Mouse (Mus musculus): ENCODE measurements at regions not wholly inside any gene's neighbourhood (a gene's known extent, or its start where the extent isn't known, plus 50 kb on each side); places are given as distances from the start of the nearest gene placed in this dataset.

DNA sequence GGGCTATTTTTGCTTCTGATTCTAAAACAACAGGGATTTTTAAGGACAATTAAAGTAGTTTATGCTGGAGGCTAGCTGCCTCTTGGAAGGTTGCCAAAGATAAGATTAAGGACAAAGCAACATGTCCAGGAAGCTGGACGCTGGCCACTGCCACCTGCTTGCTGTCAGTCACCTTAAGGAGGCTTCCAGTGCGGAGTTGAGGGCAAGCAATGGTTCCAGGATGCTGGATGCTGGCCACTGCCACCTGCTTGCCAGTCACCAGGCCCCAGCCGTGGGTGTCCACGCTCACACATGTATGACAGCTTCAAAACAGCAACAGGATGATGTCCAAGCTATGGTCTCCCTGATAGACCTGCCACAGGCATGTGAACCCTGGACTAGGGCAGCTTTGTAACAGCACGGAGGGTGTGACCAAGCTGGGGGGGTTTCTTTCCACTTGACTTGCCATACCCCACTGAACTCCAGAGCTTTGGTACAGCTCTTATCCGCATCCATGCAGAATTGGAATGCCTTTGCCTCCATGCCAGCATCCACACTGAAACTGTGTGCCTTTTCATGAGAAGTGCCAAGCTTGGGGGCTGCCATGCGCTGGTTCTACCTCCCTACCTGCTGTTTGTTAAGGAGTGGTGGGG, 174.6 kb downstream of the Glrx3 start:
- no peak for DNase-seq (ENCODE audit: low spot score)
- ATAC-seq (replicated peaks; ENCODE audit: low FRiP score, low TSS enrichment, low read depth): no peak
- WGBS: 70% methylated on average over 7 of the region's 7 CpGs

DNA sequence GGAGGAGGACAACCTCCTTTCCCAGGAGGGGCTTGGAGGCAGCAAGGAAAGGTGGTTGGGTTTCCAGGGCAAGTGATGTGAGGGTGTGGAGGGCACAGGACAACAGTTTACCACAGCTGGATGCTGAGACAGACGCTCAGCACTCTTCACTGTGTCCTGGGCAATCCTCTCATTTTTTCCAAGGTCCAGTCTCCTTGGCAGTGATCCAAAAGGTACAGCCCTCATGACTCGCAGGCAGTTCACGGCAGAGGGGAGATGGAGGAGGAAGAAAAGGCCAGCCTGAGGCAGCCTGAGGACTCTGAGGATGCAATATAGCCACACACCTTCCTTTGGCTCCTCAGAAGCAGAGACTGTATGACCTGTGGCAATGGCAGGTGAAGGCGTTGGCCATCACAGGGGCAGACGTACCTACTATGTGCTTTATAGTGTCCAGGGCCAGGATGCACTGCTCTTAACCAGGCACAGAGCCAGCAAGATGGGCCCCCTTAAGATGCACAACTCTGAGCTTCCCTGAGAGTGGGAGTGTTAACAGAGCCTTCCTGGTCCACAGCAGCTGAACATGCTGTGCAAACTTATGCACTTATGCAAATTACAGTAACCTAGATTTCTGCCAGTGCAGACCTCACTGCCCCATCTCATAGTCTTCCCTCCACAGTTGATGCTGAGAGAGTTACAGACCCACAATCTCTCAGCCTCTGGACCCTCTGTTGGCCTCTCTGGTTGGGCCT, 181.2 kb downstream of the Glrx3 start:
- Histone ChIP-seq H3K4me3 (ENCODE audit: low read depth, low read length) (no peak overlapping the region), H3K9me3 (ENCODE audit: control insufficient read depth, low read length) (no peaks in the 10 kb centered on the region), H3K9ac (ENCODE audit: low read length) (no peak overlapping the region), H3K27ac (ENCODE audit: low read depth) (no peak overlapping the region), H3K27me3 (replicated peaks; ENCODE audit: control insufficient read depth, insufficient read depth, low read length) (no peaks in the 10 kb centered on the region), H3K4me2 (ENCODE audit: low read length) (no peak overlapping the region), H3K36me3 (ENCODE audit: control insufficient read depth, insufficient read depth, low read length) (no peaks in the 10 kb centered on the region), H3K4me1 (replicated peaks; ENCODE audit: control insufficient read depth, insufficient read depth, low read length) (no peaks in the 10 kb centered on the region)
- WGBS: 47% methylated on average over 5 of the region's 5 CpGs
- ATAC-seq (replicated peaks; ENCODE audit: low FRiP score, low TSS enrichment, low read depth): no peak
- no peak for DNase-seq (ENCODE audit: low spot score)

More for the DNA sequence above, 174.6 kb downstream of the Glrx3 start:
- Histone ChIP-seq H3K4me1 (replicated peaks; ENCODE audit: control insufficient read depth, insufficient read depth, low read length) (0 out of 2 replicates have a peak, but pooled peaks cover 2% of the 10 kb centered on the region), H3K4me3 (ENCODE audit: low read depth, low read length) (no peak overlapping the region), H3K9ac (ENCODE audit: low read length) (no peak overlapping the region), H3K9me3 (ENCODE audit: control insufficient read depth, low read length) (no peaks in the 10 kb centered on the region), H3K27ac (ENCODE audit: low read depth) (no peak overlapping the region), H3K4me2 (ENCODE audit: low read length) (no peak overlapping the region), H3K27me3 (replicated peaks; ENCODE audit: control insufficient read depth, insufficient read depth, low read length) (no peaks in the 10 kb centered on the region), H3K36me3 (ENCODE audit: control insufficient read depth, insufficient read depth, low read length) (no peaks in the 10 kb centered on the region)

DNA sequence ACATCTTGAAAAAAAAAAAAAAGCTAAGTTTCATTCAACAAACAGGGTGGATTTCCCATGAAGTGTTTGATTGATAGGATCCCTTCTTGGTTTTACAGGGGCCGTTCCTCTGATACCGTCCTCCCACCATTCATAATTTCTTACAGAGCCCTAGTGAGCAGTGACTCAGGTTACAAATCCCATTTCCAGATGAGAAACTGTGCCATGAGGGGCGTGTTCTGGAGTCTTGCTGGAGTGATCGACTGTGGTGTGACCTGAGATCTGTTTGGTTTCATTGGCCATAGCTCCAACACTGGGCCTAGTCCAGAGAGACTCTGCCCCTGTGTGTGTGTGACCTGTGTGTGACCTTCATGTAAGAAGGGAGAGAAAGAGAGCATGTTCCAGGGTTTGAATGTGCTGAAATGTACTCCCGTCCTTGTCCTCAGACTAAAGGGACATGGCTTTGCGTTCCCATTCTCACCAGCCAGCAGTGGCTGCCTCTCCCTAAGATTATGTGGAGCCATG, 181.9 kb downstream of the Glrx3 start:
- Histone ChIP-seq H3K4me2 (ENCODE audit: low read length) (no peak overlapping the region), H3K27me3 (replicated peaks; ENCODE audit: control insufficient read depth, insufficient read depth, low read length) (no peaks in the 10 kb centered on the region), H3K4me3 (ENCODE audit: low read depth, low read length) (no peak overlapping the region), H3K36me3 (ENCODE audit: control insufficient read depth, insufficient read depth, low read length) (no peaks in the 10 kb centered on the region), H3K4me1 (replicated peaks; ENCODE audit: control insufficient read depth, insufficient read depth, low read length) (no peaks in the 10 kb centered on the region), H3K9me3 (ENCODE audit: control insufficient read depth, low read length) (no peaks in the 10 kb centered on the region), H3K9ac (ENCODE audit: low read length) (no peak overlapping the region), H3K27ac (ENCODE audit: low read depth) (no peak overlapping the region)
- DNase-seq (ENCODE audit: low spot score) (no peak), ATAC-seq (replicated peaks; ENCODE audit: low FRiP score, low TSS enrichment, low read depth) (no peak)
- 64% methylated on average over 6 of the region's 6 CpGs for WGBS

DNA sequence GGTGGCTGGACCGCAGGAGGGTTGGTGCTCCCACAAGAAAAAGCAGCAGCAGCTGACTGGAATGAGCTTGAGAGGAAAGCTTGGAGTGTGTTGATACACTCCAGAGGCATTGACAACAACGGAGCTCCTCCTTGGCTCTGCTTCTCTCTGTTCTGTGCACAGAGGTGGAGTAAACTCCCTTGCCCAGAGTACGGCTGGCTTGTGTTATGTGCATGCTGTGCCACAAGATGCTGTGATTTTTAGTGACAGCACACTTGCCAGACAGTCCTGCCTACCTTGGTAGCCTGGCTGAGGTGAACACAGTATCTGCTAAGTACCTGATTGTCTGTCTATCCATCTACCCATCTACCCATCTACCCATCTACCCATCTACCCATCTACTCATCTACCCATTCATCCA, 190.9 kb downstream of the Glrx3 start:
- H3K9ac ChIP-seq (ENCODE audit: low read length): no peak overlapping the region
- WGBS: 76% methylated on average over 3 of the region's 3 CpGs
- ATAC-seq (replicated peaks; ENCODE audit: low FRiP score, low TSS enrichment, low read depth): no peak

DNA sequence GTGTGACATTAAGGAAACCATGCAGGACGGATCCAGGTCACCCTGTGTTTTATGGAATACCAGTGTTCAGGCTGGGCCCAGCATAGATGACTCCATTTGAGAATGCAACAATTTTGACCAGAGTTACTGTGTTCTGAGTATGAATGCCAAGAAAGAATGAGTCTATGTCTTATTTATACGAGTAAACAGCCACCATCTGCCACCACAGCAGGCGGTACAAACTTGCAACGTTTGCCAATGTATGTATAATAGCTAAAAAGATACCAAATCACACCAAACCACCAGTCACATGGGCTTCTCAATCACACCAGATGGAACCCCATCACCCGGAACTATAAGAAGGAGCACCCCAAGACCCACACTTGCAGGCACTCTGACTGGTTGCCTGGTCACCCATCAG, 192.1 kb downstream of the Glrx3 start:
- Histone ChIP-seq H3K4me1 (replicated peaks; ENCODE audit: control insufficient read depth, insufficient read depth, low read length) (no peaks in the 10 kb centered on the region), H3K4me2 (ENCODE audit: low read length) (no peak overlapping the region), H3K27me3 (replicated peaks; ENCODE audit: control insufficient read depth, insufficient read depth, low read length) (no peaks in the 10 kb centered on the region), H3K4me3 (ENCODE audit: low read depth, low read length) (no peak overlapping the region), H3K27ac (ENCODE audit: low read depth) (no peak overlapping the region), H3K9ac (ENCODE audit: low read length) (no peak overlapping the region), H3K36me3 (ENCODE audit: control insufficient read depth, insufficient read depth, low read length) (no peaks in the 10 kb centered on the region), H3K9me3 (ENCODE audit: control insufficient read depth, low read length) (no peaks in the 10 kb centered on the region)
- no peak for DNase-seq (ENCODE audit: low spot score)
- no peak for ATAC-seq (replicated peaks; ENCODE audit: low FRiP score, low TSS enrichment, low read depth)
- 93% methylated on average over 5 of the region's 5 CpGs for WGBS

More for the DNA sequence above, 190.9 kb downstream of the Glrx3 start:
- no peaks in the 10 kb centered on the region for H3K27me3 ChIP-seq (replicated peaks; ENCODE audit: control insufficient read depth, insufficient read depth, low read length)
- H3K27ac ChIP-seq (ENCODE audit: low read depth): no peak overlapping the region
- H3K4me1 ChIP-seq (replicated peaks; ENCODE audit: control insufficient read depth, insufficient read depth, low read length): no peaks in the 10 kb centered on the region
- DNase-seq (ENCODE audit: low spot score): no peak
- no peak overlapping the region for H3K4me2 ChIP-seq (ENCODE audit: low read length)
- no peaks in the 10 kb centered on the region for H3K36me3 ChIP-seq (ENCODE audit: control insufficient read depth, insufficient read depth, low read length)
- no peak overlapping the region for H3K4me3 ChIP-seq (ENCODE audit: low read depth, low read length)
- H3K9me3 ChIP-seq (ENCODE audit: control insufficient read depth, low read length): no peaks in the 10 kb centered on the region

DNA sequence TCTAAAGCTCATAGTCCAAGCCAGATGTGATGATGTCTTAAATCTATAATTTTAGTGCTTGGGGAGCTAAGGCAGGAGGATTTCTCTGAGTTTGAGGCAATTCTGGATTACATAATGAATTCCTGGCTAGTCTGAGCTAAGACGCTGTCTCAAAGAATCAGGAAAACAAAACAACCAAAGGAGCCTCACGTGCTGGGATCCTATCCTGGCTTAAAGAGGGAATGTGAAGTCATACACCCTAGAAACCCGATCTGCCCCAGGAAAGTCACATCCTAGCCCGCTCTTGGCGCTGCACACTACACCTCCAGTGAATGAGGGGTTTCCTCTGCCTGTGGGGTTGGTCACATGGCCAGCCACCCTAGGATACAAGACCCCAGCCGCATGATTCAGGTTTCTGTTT, 211.2 kb downstream of the Glrx3 start:
- Histone ChIP-seq H3K9ac (ENCODE audit: low read length) (no peak overlapping the region), H3K4me1 (replicated peaks; ENCODE audit: control insufficient read depth, insufficient read depth, low read length) (no peaks in the 10 kb centered on the region), H3K9me3 (ENCODE audit: control insufficient read depth, low read length) (no peaks in the 10 kb centered on the region), H3K4me3 (ENCODE audit: low read depth, low read length) (no peak overlapping the region), H3K4me2 (ENCODE audit: low read length) (no peak overlapping the region), H3K27ac (ENCODE audit: low read depth) (no peak overlapping the region), H3K36me3 (ENCODE audit: control insufficient read depth, insufficient read depth, low read length) (no peaks in the 10 kb centered on the region), H3K27me3 (replicated peaks; ENCODE audit: control insufficient read depth, insufficient read depth, low read length) (no peaks in the 10 kb centered on the region)
- DNase-seq (ENCODE audit: low spot score) (no peak), ATAC-seq (replicated peaks; ENCODE audit: low FRiP score, low TSS enrichment, low read depth) (no peak)
- 56% methylated on average over 6 of the region's 6 CpGs for WGBS

DNA sequence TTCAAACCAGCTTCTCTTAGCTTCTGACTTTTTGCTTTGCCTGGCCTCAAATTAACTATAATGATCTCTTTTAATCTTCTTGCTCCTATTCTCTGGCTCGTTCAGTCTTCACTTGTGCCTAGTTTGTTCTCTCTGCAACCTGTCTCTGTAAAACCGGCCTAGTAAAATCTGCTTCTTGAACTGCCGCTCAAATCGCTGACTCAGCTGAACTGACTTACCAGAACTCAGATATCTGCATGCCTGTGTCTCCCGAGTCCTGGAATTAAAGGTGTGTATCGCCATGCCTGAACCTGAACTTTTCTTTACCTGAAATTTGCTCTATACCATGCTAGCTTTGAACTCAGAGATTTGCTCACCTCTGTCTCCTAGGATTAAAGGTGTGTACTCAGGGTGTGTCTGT, 212.2 kb downstream of the Glrx3 start:
- WGBS: 83% methylated on average over 6 of the region's 6 CpGs
- Histone ChIP-seq H3K36me3 (ENCODE audit: control insufficient read depth, insufficient read depth, low read length) (no peaks in the 10 kb centered on the region), H3K27me3 (replicated peaks; ENCODE audit: control insufficient read depth, insufficient read depth, low read length) (no peaks in the 10 kb centered on the region)

DNA sequence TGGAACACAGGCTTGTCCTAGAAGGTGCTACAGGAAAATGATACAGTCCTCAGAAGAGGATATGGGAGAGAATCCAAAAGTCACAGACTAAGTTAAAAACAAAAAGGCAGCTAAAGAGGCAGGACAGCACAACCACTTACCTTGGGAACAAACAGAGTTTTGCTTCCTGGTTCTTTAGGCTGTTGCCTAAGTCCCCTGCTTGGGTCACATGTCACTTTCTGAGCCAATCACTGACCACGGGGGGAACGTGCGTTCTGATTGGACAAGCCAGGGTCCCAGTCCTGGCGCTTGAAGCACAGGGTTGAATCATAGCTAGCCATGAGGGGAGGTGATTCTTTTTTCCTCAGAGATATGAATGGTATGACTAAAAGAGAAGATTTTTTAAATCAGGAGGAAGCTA, 216.4 kb downstream of the Glrx3 start:
- Histone ChIP-seq H3K4me1 (replicated peaks; ENCODE audit: control insufficient read depth, insufficient read depth, low read length) (no peaks in the 10 kb centered on the region), H3K36me3 (ENCODE audit: control insufficient read depth, insufficient read depth, low read length) (no peaks in the 10 kb centered on the region), H3K9me3 (ENCODE audit: control insufficient read depth, low read length) (no peaks in the 10 kb centered on the region), H3K27me3 (replicated peaks; ENCODE audit: control insufficient read depth, insufficient read depth, low read length) (no peaks in the 10 kb centered on the region), H3K4me3 (ENCODE audit: low read depth, low read length) (no peak overlapping the region), H3K9ac (ENCODE audit: low read length) (no peak overlapping the region), H3K27ac (ENCODE audit: low read depth) (no peak overlapping the region), H3K4me2 (ENCODE audit: low read length) (no peak overlapping the region)
- 92% methylated on average over 4 of the region's 4 CpGs for WGBS
- no peak for DNase-seq (ENCODE audit: low spot score)
- no peak for ATAC-seq (replicated peaks; ENCODE audit: low FRiP score, low TSS enrichment, low read depth)

More for the DNA sequence above, 212.2 kb downstream of the Glrx3 start:
- no peak overlapping the region for H3K4me2 ChIP-seq (ENCODE audit: low read length)
- ATAC-seq (replicated peaks; ENCODE audit: low FRiP score, low TSS enrichment, low read depth) (no peak), DNase-seq (ENCODE audit: low spot score) (no peak)
- no peaks in the 10 kb centered on the region for H3K9me3 ChIP-seq (ENCODE audit: control insufficient read depth, low read length)
- no peak overlapping the region for H3K27ac ChIP-seq (ENCODE audit: low read depth)
- no peaks in the 10 kb centered on the region for H3K4me1 ChIP-seq (replicated peaks; ENCODE audit: control insufficient read depth, insufficient read depth, low read length)
- H3K9ac ChIP-seq (ENCODE audit: low read length): no peak overlapping the region
- no peak overlapping the region for H3K4me3 ChIP-seq (ENCODE audit: low read depth, low read length)

DNA sequence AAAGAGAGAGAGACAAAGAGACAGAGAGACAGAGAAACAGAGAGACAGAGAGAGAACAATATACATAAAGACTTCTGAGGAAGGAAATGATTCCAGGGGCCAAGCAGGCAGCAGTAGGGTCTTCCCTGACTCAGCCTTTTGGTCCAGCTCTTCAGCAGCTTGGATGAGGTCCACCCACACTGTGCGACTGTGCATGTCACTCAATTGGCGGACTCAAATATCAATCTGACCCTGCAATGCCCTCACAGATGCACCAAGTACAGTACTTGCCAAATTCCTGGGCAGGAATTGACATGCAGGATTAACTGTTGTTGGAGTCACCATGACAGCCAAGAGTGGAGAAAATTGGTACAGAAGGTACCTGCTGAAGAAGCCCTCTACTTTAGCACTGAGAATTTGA, 229.8 kb downstream of the Glrx3 start:
- Histone ChIP-seq H3K9ac (ENCODE audit: low read length) (no peak overlapping the region), H3K4me1 (replicated peaks; ENCODE audit: control insufficient read depth, insufficient read depth, low read length) (no peaks in the 10 kb centered on the region), H3K36me3 (ENCODE audit: control insufficient read depth, insufficient read depth, low read length) (no peaks in the 10 kb centered on the region), H3K9me3 (ENCODE audit: control insufficient read depth, low read length) (no peaks in the 10 kb centered on the region), H3K27me3 (replicated peaks; ENCODE audit: control insufficient read depth, insufficient read depth, low read length) (no peaks in the 10 kb centered on the region), H3K4me3 (ENCODE audit: low read depth, low read length) (no peak overlapping the region), H3K27ac (ENCODE audit: low read depth) (no peak overlapping the region), H3K4me2 (ENCODE audit: low read length) (no peak overlapping the region)
- DNase-seq (ENCODE audit: low spot score) (no peak), ATAC-seq (replicated peaks; ENCODE audit: low FRiP score, low TSS enrichment, low read depth) (no peak)
- WGBS: 84% methylated on average over 2 of the region's 2 CpGs

All from intestine, embryonic 14.5 days (tissue).